Mouse (Mus musculus): ENCODE measurements at regions not wholly inside any gene's neighbourhood (a gene's known extent, or its start where the extent isn't known, plus 50 kb on each side); places are given as distances from the start of the nearest gene placed in this dataset.

DNA sequence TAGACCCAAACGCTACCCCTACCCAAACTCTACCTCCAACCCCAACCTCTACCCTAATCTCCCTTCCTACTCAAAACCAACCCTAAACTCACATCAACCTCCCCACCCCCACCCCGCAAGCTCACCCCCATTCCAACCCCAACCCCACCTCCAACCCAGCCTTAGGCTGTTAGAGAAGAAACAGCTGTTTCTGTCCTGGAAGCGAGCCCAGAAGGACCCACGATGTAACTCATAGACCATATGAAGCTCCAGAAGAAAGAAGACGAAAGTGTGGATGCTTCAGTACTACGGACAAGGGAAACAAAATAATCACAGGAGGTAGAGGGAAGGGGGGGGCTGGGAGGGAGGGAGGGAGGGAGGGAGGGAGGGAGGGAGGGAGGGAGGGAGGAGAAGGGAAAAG is 58.4 kb downstream of the Sox11 start:
- DNase-seq (ENCODE audit: low read depth, low spot score), result no peak

DNA sequence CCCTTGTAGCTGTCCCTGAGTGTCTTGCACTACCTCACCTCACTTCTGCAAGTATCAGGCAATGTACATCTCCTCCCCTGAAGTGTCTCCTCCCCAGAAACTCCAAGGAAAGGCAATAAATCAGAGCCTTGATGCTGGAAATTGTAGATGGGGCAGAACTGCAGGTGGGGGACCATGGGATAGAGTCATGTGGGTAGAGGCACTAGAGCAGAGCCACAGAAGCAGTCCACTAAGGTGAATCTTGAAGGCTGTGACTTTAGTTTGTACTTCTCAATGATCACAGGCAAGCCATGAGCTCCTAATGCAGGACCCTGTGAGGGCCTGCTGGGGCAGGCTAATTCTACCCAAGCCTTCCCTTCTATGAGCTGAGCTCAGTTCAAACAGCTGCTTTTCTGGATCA is 80.4 kb downstream of the Sox11 start:
- no peak for DNase-seq (ENCODE audit: low read depth, low spot score)

DNA sequence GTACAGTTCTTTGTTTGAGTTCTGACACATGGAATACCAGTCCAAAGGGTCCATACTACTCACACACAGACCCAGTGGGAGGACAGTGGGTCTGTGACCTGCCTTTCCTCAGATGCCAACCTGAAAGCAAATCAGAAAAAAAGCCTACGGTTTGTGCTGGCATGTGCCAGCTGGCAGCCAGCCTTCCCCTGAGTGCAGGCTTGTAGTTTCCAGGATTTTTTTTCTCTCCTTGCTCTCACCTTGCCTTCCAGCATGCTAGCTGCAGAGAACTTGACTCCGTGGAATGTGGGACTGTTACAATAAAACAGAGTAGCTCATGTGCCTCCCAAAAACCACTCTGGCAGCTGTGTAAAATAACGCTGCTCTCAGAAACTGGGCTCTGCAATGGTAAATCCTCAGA is 88.2 kb downstream of the Sox11 start:
- peak; percentile 67 for DNase-seq (ENCODE audit: low read depth, low spot score)

DNA sequence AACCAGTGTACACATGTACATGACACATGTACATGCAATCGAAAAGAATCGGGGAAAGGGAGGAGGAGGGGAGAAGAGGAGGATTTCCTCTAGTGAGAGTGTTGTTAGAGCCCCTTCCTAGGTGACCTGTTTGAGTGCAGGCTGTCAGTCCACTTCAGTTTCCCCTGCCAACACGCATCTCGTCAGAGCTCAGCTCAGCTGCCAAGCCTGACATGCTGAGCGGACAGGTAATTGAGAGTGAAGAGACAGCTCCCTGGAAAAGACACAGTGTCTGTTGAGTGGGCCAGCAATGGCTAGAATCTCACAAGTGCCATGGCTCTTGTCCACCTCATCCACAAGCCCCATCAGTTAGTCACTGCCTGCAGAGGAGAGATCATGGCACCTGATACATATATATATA is 90.9 kb downstream of the Sox11 start:
- DNase-seq (ENCODE audit: low read depth, low spot score), result no peak

DNA sequence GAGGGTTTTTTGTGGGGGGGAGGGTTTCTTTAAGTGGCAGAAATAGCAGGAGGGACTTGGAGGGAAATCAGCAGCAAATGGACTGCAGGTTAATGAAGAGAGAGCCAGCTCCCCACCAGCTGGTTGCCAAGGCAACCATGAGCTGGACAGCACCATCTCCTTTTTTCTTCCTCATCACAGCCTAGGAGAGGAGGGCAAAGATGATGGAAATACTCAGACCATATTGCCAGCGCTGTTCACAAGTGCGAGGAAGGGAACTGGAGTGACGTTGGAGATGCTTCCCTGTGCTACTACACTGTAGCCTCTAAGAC is 93.9 kb downstream of the Sox11 start:
- no peak for DNase-seq (ENCODE audit: low read depth, low spot score)

DNA sequence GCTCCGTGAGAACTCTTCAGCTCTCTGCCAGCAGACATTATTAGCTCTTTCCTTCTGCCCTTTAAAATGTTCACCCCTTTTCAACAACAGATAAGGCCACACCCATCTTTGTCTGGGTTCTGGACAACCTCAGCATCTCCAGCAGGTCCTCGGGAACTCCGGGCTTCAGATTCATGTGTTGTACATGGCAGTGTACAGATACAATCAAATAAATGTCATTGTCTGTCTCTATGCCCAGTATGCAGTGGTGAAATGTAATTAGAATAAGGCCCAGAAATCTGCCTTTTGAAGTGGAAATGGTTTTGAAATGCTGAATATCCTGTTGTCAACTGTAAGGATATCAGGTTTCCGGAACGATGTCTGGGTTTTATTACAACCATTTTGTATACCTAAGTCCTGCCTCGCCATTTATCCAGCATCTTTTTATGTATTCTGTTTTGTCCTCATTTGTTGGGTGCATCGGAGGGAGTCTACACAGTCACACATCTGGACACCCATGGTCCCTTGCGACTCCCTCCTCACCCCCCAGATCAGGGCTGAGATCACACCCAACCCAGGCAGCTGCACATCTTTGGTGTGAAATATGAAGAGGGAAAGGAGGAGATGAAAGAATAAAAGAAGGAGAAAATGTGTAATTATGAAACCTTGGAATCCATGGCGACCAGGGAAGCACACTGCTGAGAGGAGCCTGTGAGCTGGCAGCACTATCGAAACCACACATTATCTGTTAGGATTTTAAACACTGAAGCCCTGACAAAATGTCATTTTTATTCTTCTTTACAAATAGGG is 94.4 kb downstream of the Sox11 start:
- DNase-seq (ENCODE audit: low read depth, low spot score), result no peak

DNA sequence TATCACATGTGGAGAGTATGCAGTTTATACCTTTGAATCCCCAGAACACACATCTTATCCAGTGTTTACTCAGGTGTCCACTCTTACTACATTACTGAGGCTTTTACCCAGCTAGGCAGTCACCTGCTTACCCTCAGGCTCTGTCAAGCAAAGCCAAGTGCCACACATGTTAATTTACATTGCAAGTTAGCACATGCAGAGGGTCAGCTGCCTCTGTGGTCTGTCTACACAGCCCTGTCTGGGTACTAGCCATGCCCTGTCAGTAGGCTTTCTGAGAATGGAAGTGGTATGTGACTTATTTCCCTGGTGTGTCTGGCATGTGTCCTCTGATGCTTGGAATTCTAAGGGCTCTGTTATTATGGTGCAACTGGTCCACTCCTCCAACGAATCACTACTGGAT is 106.6 kb downstream of the Sox11 start:
- no peak for DNase-seq (ENCODE audit: low read depth, low spot score)

DNA sequence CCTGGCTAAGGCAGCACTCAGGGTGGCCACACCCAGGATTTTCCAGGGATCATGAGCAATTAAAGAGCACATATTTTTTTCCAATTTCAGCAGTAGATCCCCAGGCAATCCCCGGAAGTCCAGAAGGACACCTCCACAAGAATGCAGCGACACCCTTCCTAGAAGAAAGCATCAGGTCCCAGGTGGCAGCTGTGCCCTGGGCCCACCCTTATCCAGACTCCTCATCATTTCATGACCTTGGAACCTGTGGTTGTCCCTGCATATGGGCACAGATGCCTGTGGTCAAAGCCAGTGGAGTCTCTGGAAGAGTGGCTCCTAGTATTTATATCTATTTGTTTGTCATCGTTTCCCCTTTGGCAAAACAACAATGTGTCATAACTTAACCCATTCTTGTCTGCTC is 120.8 kb downstream of the Sox11 start:
- no peak for DNase-seq (ENCODE audit: low read depth, low spot score)

DNA sequence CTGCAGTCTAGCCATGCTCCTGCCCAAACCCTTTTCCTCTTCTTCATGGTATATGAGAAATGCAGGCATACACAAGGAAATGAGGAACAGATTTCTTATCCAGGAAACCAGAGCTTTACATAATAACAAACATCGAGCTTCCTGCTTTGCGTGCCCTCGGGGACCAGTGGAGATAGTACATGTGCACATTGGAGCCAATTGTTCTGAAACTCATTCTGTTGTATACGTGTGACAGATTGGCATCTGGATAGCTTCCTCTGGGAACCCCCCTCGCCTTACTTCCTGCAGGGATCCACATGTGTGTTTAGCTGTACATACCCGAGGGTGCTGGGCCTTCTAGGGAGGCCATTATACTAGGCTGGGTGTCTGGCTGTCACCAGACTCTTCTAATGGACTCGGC is 141.2 kb downstream of the Sox11 start:
- no peak for DNase-seq (ENCODE audit: low read depth, low spot score)

DNA sequence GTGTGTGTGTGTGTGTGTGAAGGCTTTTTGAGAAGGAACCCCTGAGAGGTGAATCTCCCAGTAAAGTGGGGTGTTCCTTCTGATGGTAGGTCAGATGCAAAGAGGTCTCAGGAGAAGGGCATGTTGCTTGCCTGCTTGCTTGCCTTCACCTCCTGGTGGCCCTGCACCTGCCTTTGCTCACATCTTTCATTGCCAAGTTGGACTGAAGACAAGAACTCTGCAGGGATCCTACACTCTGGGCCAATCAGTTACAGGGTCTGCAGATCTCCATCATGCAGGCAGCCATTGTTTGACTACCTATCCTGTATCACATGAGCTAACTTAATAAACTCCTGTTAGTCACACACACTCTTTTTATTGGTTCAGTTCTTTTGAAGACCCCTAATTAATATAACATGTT is 148.4 kb downstream of the Sox11 start:
- no peak for DNase-seq (ENCODE audit: low read depth, low spot score)

DNA sequence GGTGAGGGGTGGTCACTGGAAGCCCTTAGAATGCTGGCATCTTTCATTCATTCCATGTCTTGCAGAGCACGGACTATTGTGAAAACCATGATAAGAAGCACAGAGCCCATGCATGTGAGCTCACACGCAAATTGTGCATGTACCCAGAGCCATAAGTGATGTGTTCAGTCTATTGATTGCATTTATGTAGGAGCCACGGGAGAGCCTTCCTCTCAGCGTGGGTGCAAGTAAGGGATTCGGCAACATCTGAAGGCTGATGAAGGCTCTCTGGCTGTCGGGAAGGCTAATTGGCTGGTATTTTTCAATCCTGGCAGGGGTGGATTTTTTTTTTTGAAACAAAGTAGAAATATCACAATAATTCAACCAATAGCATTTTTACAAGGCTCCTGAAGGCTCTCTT is 150.5 kb downstream of the Sox11 start:
- no peak for DNase-seq (ENCODE audit: low read depth, low spot score)

DNA sequence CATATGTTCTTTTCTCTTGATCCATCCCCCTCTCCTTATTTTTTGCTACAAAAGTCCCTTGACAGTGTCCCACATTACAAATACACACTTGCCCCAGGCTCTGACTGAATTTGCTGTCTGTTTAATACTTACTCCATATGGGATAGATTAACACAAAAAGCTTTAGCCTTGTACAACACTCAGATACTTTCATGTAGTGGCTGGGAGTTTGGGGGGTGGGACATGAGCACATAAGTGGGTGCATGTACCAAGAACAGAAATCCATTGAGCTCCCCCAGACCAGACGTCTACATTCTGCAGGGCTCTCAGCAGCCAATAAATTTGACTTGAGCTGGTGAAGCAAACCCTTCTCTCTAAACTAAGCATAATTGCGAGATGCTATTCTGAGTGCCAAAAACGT is 154.9 kb downstream of the Sox11 start:
- DNase-seq (ENCODE audit: low read depth, low spot score), result peak; percentile 90

DNA sequence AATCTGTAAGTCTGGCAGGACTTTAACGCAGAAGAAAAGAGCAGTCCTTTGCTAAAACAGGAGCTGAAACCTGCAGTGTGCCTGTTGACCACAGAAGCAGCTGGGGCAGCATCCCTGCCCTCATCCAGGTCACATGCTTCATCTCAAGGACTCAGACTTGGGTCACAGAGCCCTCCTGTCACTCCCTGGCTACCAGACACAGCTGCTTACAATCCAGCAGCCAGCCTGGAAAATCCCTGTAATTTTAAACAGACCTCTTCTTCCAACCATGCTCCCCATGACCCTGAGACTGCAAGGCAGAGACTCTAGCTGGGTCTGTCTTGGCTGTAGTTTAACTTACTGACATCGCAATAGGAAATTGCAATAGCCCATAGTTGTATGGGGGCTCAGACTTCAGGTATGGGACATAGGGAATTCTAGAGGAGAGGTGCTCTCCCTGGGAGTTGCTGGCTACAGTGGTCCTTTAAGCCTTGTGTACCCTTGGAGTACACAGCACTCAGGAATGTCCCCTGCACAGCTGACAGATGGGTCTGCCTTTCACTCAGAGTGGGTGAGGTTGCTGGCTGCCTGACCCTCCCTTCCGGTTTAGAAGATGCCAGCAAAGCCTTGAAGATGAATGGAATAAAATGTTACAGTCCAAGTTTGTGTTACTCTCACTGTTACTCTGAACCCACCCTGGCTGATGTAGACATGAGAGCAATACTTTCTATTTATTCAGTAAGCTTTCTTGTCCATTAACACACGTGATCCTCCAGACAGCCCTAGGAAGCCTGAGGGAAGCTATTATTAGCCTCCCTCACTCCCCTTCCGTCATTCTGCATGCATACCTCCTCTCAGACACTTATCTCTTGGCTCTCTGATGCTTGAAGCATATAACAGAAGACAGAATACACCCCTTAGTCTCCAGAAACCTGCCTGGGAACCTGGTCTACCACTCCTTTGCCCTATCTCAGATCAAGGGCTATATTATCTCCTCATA is 159.7 kb downstream of the Sox11 start:
- DNase-seq (ENCODE audit: low read depth, low spot score), result peak; percentile 84

DNA sequence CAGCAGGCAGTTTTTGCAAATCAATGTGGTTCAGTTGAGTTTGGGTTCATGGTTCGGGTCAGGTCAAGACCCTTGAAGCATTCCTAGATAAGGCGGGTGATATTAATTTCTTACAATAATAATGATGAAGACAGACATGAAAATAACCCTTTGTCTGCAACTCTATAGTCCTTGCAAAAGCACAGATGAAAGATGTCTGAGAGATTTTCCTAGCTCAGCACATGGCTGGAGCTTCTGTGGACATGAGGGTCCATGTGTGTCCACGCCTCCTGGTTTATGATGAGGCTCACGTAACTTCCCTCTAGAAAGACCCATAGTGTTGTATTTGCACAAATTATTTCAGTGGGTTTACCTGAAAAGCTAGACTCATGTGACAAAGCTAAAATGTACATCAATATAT is 168.8 kb downstream of the Sox11 start:
- no peak for DNase-seq (ENCODE audit: low read depth, low spot score)

DNA sequence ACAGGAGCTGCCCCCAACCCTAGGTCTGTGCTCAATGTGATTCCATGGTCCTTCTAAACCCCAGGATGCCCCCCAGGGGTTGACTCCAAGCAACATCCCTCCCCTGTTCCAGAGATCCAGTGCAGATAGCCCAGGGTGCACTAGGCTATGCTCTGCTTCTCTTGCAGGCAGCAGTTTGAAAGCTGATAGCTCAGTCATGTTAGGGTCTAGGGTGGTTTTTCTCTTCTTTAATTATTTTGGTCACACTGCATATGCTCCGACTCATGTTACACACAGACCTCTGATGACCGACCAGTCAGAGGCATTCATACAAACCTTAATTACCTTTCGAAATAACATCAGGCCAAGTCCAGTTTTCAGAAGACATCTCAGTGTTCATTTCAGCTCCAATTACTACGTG is 169.2 kb downstream of the Sox11 start:
- no peak for DNase-seq (ENCODE audit: low read depth, low spot score)

DNA sequence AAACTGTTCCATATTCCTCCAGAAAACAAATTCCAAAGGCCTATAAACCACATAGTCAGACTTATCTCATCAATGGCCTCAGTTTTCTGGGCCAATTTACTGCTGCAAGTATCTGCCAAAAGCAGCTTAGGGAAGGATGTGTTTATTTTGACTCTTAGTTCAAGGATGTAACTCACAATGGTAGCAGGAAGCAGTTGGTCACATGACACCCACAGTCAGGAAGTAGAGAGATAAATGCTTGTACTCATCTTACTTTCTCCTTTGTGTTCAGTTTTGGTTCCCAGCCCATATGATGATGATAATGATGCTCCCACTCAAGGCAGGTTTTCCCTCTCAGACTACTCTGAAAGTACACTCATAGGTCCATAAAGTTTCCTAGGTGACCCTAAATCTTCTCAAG is 170.8 kb downstream of the Sox11 start:
- no peak for DNase-seq (ENCODE audit: low read depth, low spot score)

DNA sequence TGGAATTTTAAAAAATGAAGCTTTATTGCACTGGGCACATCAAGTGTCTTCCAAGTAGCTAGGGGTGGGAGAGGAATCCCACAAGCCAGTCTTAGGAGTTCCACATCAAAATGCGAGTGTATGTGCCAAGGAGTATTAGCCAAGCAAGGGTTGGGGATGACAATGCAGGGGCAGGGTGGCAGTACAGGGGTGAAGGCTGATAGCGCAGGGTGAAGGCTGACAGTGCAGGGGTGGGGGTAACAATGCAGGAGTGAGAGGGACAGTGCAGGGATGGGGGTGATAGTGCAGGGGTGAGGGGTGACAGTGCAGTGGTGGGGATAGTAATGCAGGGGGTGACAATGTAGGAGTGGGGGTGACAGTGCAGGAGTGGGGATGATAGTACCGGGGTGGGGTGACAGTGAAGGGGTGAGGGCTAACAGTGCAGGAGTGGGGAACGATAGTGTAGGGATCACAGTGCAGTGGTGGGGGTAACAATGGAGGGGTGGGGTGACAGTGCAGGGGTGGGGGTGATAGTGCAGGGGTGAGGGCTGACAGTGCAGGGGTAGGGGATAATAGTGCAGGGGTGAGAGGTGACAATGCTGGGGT is 177.4 kb downstream of the Sox11 start:
- DNase-seq (ENCODE audit: low read depth, low spot score), result no peak

DNA sequence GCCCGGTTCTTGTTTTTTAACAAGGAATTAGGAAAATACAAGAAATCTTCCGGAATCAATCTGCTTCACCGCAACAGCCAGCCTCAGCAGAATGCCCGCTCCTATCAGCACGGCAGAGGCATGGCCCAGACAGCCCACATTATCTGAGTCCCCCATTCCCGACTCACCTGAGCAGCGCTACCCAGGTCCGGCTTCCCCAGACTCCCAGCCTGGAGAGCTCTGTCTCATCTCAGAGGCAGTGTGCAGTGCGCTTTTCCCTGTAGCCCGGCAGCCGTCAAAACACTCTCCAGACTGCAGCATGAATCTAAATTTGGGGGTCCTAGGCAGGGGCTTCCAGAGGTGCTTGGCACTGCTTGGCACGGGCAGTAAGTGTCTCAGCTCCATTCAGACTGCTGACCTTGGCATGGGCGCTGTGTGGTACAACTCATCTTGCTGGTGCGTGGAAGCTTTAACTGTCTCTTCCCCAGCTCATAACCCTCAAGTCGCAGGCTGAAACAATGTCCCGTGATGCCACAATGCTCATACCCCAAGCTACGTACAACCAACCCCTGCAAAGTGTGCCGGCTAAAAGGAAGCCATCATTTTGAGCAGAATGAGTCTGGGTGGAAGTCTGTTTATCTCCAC is 182.2 kb downstream of the Sox11 start:
- no peak for DNase-seq (ENCODE audit: low read depth, low spot score)

DNA sequence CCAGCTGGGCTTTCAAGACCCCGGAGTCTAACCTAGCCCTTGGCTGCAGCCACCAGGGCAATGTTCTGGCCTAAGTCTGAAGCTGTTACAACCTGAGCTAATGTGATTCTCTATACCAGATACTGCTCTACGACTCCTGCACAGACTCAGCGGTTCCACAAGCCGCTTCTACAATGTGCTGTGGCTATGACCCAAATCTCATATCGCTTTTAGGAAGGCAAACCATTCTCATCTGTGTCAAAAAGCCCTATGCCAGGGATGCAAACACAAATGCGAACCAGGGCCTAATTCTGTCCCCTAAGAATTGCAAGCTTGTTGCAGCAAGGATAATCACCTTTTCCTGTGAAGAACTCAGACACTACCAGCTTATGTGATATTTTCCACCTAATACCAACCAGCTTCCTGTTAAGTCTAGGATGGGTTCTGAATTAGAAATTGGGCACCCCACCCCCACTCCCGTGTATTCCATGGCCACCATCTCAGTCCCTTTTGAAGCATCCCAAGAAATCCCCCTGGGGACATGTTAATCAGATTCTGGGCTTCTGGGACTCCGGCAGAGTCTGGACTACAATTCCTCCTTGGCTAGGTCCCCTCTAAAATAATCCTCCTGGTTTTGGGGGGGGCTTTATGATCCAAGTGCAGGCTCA is 182.8 kb downstream of the Sox11 start:
- DNase-seq (ENCODE audit: low read depth, low spot score), result no peak

DNA sequence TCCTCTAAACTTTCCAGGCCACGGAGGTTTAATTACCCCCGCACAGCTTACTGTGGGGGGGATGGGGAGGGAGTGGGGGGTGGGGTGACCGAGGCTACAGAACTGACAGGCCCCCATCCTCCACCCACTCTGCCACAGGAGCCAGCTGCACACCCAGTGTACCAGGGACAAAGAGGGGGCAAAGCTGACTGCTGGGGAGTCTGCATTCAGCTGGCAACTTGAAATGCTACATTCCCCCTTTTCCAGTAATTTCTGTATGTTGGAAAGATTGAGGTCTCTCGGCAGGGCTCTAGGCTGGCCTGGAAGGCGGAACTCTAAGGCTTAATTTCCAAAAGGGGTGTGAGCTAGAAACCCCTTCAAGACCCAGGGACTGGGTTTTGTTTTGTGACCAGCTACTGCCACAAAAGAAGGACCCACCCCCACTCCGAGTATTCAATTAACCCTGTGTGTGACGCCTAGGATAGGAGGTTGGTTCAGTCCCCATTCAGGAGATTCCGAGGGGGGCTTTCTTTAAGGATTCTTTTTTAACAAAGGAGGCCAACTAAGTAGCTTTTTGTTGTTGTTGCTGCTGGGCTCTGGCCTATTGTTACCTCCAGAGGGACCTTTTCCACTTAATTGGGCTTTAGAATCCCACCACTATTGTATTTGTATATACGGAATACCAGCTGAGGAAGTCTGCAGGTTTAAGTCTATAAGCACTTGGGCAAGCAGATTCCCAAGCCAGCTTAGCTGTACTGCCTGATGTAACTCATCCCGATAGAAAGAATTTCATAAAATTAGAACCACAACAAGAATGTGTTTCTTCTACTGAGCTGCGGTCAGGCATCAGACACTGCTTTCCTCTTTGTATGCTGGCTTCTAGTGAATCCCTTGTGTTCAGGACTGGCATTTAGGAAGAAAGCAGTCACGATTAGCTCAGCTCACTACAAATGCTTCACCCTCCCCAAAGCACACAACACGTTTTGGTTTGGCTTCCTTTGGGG is 191.2 kb downstream of the Sox11 start:
- DNase-seq (ENCODE audit: low read depth, low spot score), result no peak

DNA sequence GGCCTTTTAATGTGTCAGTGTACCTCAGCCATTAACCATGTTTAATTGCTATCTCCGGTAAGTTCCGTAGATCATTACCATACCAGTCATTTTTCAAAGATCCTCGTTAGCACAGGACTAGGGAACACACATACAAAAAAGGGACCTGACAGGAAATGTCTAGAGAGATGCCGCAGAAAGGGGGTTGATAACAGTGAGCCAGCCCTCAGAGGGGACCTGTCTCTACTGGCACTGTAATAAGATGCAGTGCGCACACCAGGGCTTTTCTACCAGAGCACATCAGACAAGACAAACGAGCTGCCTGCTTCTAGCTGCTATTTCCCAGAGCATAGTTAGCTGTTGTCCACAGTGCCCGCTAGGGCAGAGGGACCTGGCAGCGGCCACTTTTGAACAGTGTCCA is 199.1 kb downstream of the Sox11 start:
- DNase-seq (ENCODE audit: low read depth, low spot score), result no peak

All from forelimb bud, embryonic 11.5 days (tissue).